In the genomic region with DNA sequence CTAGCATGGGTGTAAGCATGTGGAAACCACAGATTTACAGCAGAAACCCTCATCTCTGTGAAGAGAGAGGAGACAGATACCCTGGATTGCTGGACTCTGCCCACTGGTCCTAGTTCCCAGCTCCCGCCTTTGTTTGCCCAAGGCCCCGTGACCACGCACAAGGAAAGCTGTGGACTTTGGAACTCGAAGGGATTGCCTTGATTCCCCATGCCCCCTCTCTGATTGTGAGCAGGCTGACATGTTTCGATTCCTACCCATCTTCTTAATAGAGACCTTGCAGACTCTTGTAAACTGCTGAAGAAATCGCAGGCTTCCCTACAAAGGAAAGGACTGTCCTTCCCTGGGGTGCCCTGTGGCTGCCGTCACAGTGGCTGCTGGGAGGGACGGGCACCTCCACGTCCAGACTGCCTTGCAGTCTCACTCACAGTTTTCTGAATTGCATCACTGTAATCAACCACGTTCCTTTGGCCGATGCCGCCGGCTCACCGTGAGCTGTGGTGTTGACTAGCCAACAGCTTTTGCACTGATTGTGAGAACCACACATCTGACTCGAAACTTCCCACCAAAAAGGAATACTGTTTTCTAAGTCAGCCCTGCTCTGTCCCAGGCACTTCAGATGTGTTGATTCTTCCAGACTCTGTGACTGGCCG, we compare ENCODE assay signal across 12 mouse cellular contexts.
DNase-seq lines count a peak whose midpoint lies in the region; ATAC-seq and TF ChIP-seq lines count a peak whose summit lies in the region.
"Had no signal": no experiment of that assay in that cellular context is flagged by ENCODE, and none has a peak within 500 bp of the region (broad histone marks: within the 10 kb centered on the region; RNA-seq: fewer than 3 reads in every experiment).

No protein-coding gene starts in this region.

- ATAC-seq in kidney, embryonic 15.5 days (replicated peaks; ENCODE audit: low FRiP score) = no peak; the same call in 1 of the 2 replicates
- ATAC-seq in liver, embryonic 14.5 days (ENCODE audit: insufficient read depth) = peak; percentile 43; the same call in 1 of the 2 replicates
- ATAC-seq in hindbrain, embryonic 14.5 days (ENCODE audit: low FRiP score) = no peak

- DNase-seq in gastrocnemius, adult 2 months = peak; percentile 27
- no peak for DNase-seq in gastrocnemius, postnatal 10 days
- DNase-seq in Muller cell, postnatal 12 days (ENCODE audit: inconsistent ontology term) = peak; percentile 65
- DNase-seq in liver, embryonic 14.5 days (ENCODE audit: low read depth in 3 of 3, low spot score in 3 of 3) = peak in 2 of 3 experiments; percentile 11 to 27
- no peak for DNase-seq in MN1 (ENCODE audit: low spot score)
- no peak for DNase-seq in hindbrain, embryonic 14.5 days (ENCODE audit: low spot score)
- DNase-seq in gastrocnemius, postnatal 14 days = no peak
- DNase-seq: adrenal gland, postnatal 25 days; cerebellum, adult 8-10 months; spleen, adult 18-20 months had no signal

- WGBS in kidney, embryonic 15.5 days = 57% methylated on average over 16 of the region's 16 CpGs
- WGBS in liver, embryonic 14.5 days (ENCODE audit: insufficient replicate concordance) = 68% methylated on average over 16 of the region's 16 CpGs
- 65% methylated on average over 16 of the region's 16 CpGs for WGBS in hindbrain, embryonic 14.5 days

- intact Hi-C loops in gastrocnemius, adult 2 months (cut with DNase I) = no loop called here
- intact Hi-C loops in gastrocnemius, postnatal 14 days (cut with DNase I; ENCODE audit: low total_unique reads) = no loop called here

- H3K9me3 ChIP-seq in kidney, embryonic 15.5 days (replicated peaks) = no peaks in the 10 kb centered on the region
- H3K9me3 ChIP-seq in liver, embryonic 14.5 days (ENCODE audit: control insufficient read depth, low read length) = no peaks in the 10 kb centered on the region
- H3K9me3 ChIP-seq in hindbrain, embryonic 14.5 days (ENCODE audit: control insufficient read depth, low read length) = no peaks in the 10 kb centered on the region

- peak overlapping the region; percentile 58 for H3K27ac ChIP-seq in gastrocnemius, adult 2 months
- H3K27ac ChIP-seq in kidney, embryonic 15.5 days = peak overlapping the region; percentile 85
- no peak overlapping the region for H3K27ac ChIP-seq in liver, embryonic 14.5 days
- H3K27ac ChIP-seq in hindbrain, embryonic 14.5 days = no peak overlapping the region

- TF ChIP-seq EP300 in liver, embryonic 14.5 days (IDR thresholded peaks at IDR 0.05; ENCODE audit: low read depth) = no peak

- TF ChIP-seq CTCF in gastrocnemius, adult 2 months (IDR thresholded peaks at IDR 0.05) = no peak
- TF ChIP-seq CTCF in liver, embryonic 14.5 days (IDR thresholded peaks at IDR 0.05; ENCODE audit: low read depth) = no peak

- no peak overlapping the region for H3K4me3 ChIP-seq in gastrocnemius, adult 2 months
- no peak overlapping the region for H3K4me3 ChIP-seq in kidney, embryonic 15.5 days (replicated peaks)
- H3K4me3 ChIP-seq in liver, embryonic 14.5 days (ENCODE audit: insufficient read depth in 1 of 2, low read depth in 2 of 2, low read length in 2 of 2) = no peak overlapping the region
- H3K4me3 ChIP-seq in hindbrain, embryonic 14.5 days (replicated peaks; ENCODE audit: low read length) = no peak overlapping the region

- H3K9ac ChIP-seq in kidney, embryonic 15.5 days = no peak overlapping the region
- no peak overlapping the region for H3K9ac ChIP-seq in liver, embryonic 14.5 days (replicated peaks)
- H3K9ac ChIP-seq in hindbrain, embryonic 14.5 days = no peak overlapping the region

- H3K4me2 ChIP-seq in kidney, embryonic 15.5 days = no peak overlapping the region
- H3K4me2 ChIP-seq in liver, embryonic 14.5 days (ENCODE audit: low read depth) = peak overlapping the region; percentile 8
- no peak overlapping the region for H3K4me2 ChIP-seq in hindbrain, embryonic 14.5 days (replicated peaks)
- H3K4me2 ChIP-seq: midbrain, embryonic 11.5 days had no signal

- H3K4me1 ChIP-seq in kidney, embryonic 15.5 days = peaks cover 77% of the 10 kb centered on the region
- peaks cover 0 to 22% of the 10 kb centered on the region in 2 experiments; a peak in 2 of 4 replicates for H3K4me1 ChIP-seq in liver, embryonic 14.5 days (replicated peaks; ENCODE audit: control insufficient read depth in 2 of 2, insufficient read depth in 2 of 2, low read length in 1 of 2)
- 0 out of 2 replicates have a peak, but pooled peaks cover 6% of the 10 kb centered on the region for H3K4me1 ChIP-seq in hindbrain, embryonic 14.5 days (replicated peaks; ENCODE audit: control insufficient read depth, insufficient read depth, low read length)

- H3K36me3 ChIP-seq in kidney, embryonic 15.5 days = no peaks in the 10 kb centered on the region
- no peaks in the 10 kb centered on the region for H3K36me3 ChIP-seq in liver, embryonic 14.5 days (replicated peaks; ENCODE audit: control insufficient read depth, insufficient read depth, low read depth)
- no peaks in the 10 kb centered on the region for H3K36me3 ChIP-seq in hindbrain, embryonic 14.5 days (replicated peaks; ENCODE audit: control insufficient read depth, insufficient read depth)

- H3K27me3 ChIP-seq in kidney, embryonic 15.5 days = peaks cover 48% of the 10 kb centered on the region
- no peaks in the 10 kb centered on the region for H3K27me3 ChIP-seq in liver, embryonic 14.5 days (ENCODE audit: control insufficient read depth, insufficient read depth, low read length)
- H3K27me3 ChIP-seq in hindbrain, embryonic 14.5 days (ENCODE audit: control insufficient read depth, insufficient read depth, low read length) = no peaks in the 10 kb centered on the region

Comparison
In these comparisons a context has a peak if more than half of its experiments do, and no peak if none do; other contexts are left out.
1. DNase-seq: peak in gastrocnemius, adult 2 months (single experiment), Muller cell, postnatal 12 days (single experiment) and liver, embryonic 14.5 days (2 of 3); none in gastrocnemius, postnatal 10 days (single experiment), MN1 (single experiment), hindbrain, embryonic 14.5 days (single experiment) and gastrocnemius, postnatal 14 days (single experiment).
2. H3K27ac ChIP-seq: peak in gastrocnemius, adult 2 months (single experiment) and kidney, embryonic 15.5 days (single experiment); none in liver, embryonic 14.5 days (single experiment) and hindbrain, embryonic 14.5 days (single experiment).